Mouse (Mus musculus): ENCODE results near the gene Vmn1r119. TPM values are rescaled to one million over a fixed set of nuclear protein-coding genes. Genes with fewer than 3 reads are reported as not detected.
"Not testable (repeated sequence)": the region's sequence is repeated elsewhere in the genome, so short reads cannot be mapped to it uniquely, and the experiment has no call there.

The Vmn1r119 gene
- polyA plus RNA-seq (2011; ENCODE audit: insufficient read depth, insufficient read length, low read depth, missing spikeins), result not detected in 2 replicates

GRCm38 (mm10) chr7:21012355-21012754 is at the start of gene Vmn1r119:
TSS of gene Vmn1r119 (minus strand) at chr7:21012455.
- not testable (repeated sequence) for H3K9ac ChIP-seq (ENCODE audit: low read depth, poor library complexity, severe bottlenecking); H3K4me1 ChIP-seq (ENCODE audit: control insufficient read depth, insufficient read depth, low read length); H3K4me3 ChIP-seq (ENCODE audit: low read depth, low read length); H3K36me3 ChIP-seq (ENCODE audit: control insufficient read depth, insufficient read depth, low read length, poor library complexity, severe bottlenecking); H3K27ac ChIP-seq (ENCODE audit: insufficient read depth, low read length); H3K27me3 ChIP-seq (ENCODE audit: control insufficient read depth, insufficient read depth, low read length, poor library complexity, severe bottlenecking); H3K9me3 ChIP-seq (replicated peaks; ENCODE audit: control insufficient read depth, insufficient read depth, low read length, poor library complexity, severe bottlenecking)

- H3K9ac ChIP-seq (ENCODE audit: low read depth, poor library complexity, severe bottlenecking); H3K36me3 ChIP-seq (ENCODE audit: control insufficient read depth, insufficient read depth, low read length, poor library complexity, severe bottlenecking); H3K4me3 ChIP-seq (ENCODE audit: low read depth, low read length); H3K27me3 ChIP-seq (ENCODE audit: control insufficient read depth, insufficient read depth, low read length, poor library complexity, severe bottlenecking); H3K9me3 ChIP-seq (replicated peaks; ENCODE audit: control insufficient read depth, insufficient read depth, low read length, poor library complexity, severe bottlenecking); H3K27ac ChIP-seq (ENCODE audit: insufficient read depth, low read length); H3K4me1 ChIP-seq (ENCODE audit: control insufficient read depth, insufficient read depth, low read length): not testable (repeated sequence)
These were observed 41.4 kb upstream of the Vmn1r119 start, which contains the start of gene Vmn1r120 for GRCm38 (mm10) chr7:21053684-21054083. TSS of gene Vmn1r120 (minus strand) at chr7:21053784.

Other genes with a start within 250 kb of the Vmn1r119 start
- not detected in 2 replicates for gene Vmn1r112, start 241.3 kb downstream of the Vmn1r119 start, polyA plus RNA-seq (2011; ENCODE audit: insufficient read depth, insufficient read length, low read depth, missing spikeins)
- gene Vmn1r113, start 225.2 kb downstream of the Vmn1r119 start, polyA plus RNA-seq (2011; ENCODE audit: insufficient read depth, insufficient read length, low read depth, missing spikeins), result not detected in 2 replicates
- gene Vmn1r114, start 200.3 kb downstream of the Vmn1r119 start, polyA plus RNA-seq (2011; ENCODE audit: insufficient read depth, insufficient read length, low read depth, missing spikeins), result not detected in 2 replicates
- gene Vmn1r115, start 167.5 kb downstream of the Vmn1r119 start, polyA plus RNA-seq (2011; ENCODE audit: insufficient read depth, insufficient read length, low read depth, missing spikeins), result not detected in 2 replicates
- not detected in 2 replicates for gene Vmn1r116, start 140.2 kb downstream of the Vmn1r119 start, polyA plus RNA-seq (2011; ENCODE audit: insufficient read depth, insufficient read length, low read depth, missing spikeins)
- gene Vmn1r117, start 128.3 kb downstream of the Vmn1r119 start, polyA plus RNA-seq (2011; ENCODE audit: insufficient read depth, insufficient read length, low read depth, missing spikeins), result not detected in 2 replicates
- not detected in 2 replicates for gene Vmn1r118, start 100.1 kb downstream of the Vmn1r119 start, polyA plus RNA-seq (2011; ENCODE audit: insufficient read depth, insufficient read length, low read depth, missing spikeins)
- not detected in 2 replicates for gene Vmn1r120, start 41.3 kb upstream of the Vmn1r119 start, polyA plus RNA-seq (2011; ENCODE audit: insufficient read depth, insufficient read length, low read depth, missing spikeins)
- not detected in 2 replicates for gene Vmn1r121, start 86.1 kb upstream of the Vmn1r119 start, polyA plus RNA-seq (2011; ENCODE audit: insufficient read depth, insufficient read length, low read depth, missing spikeins)
- gene Vmn1r122, start 121.7 kb upstream of the Vmn1r119 start, polyA plus RNA-seq (2011; ENCODE audit: insufficient read depth, insufficient read length, low read depth, missing spikeins), result not detected in 2 replicates
- gene Vmn1r123, start 149.7 kb upstream of the Vmn1r119 start, polyA plus RNA-seq (2011; ENCODE audit: insufficient read depth, insufficient read length, low read depth, missing spikeins), result not detected in 2 replicates
- not detected in 2 replicates for gene Gm5157, start 178.0 kb upstream of the Vmn1r119 start, polyA plus RNA-seq (2011; ENCODE audit: insufficient read depth, insufficient read length, low read depth, missing spikeins)
- not detected in 2 replicates for gene Vmn1r124, start 248.2 kb upstream of the Vmn1r119 start, polyA plus RNA-seq (2011; ENCODE audit: insufficient read depth, insufficient read length, low read depth, missing spikeins)